10 mouse cellular contexts compared by ENCODE assay signal in the genomic region with DNA sequence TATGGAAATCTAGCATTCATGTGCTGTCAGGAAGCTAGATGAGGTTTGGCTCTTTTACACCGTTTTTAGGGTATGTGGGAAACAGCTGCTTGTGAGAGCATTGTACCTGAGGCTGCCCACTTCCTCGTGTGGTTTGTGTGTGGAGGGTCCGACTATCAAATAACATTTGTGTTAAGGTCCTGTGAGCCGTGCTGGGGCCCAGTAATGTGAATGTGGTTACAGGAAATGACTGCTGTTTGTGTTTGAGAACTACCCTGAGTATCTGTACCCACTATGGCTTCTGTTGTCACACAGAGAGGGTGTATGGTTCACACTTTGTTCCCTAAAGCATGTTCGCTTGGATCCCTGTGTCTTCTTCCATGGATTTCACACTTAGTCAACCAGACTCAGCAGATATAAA. TPM values are rescaled to one million over a fixed set of nuclear protein-coding genes. Genes with fewer than 3 reads are reported as not detected.
DNase-seq lines count a peak whose midpoint lies in the region; ATAC-seq and TF ChIP-seq lines count a peak whose summit lies in the region.
"Had no signal": no experiment of that assay in that cellular context is flagged by ENCODE, and none has a peak within 500 bp of the region (broad histone marks: within the 10 kb centered on the region; RNA-seq: fewer than 3 reads in every experiment).

No protein-coding gene starts in this region.

- no peaks in the 10 kb centered on the region for H3K36me3 ChIP-seq in heart, embryonic 14.5 days (ENCODE audit: control insufficient read depth, insufficient read depth, low read length)
- H3K36me3 ChIP-seq in heart, postnatal 0 days (replicated peaks; ENCODE audit: control insufficient read depth, insufficient read depth, low read length), result no peaks in the 10 kb centered on the region
- H3K36me3 ChIP-seq in forebrain, embryonic 15.5 days, result no peaks in the 10 kb centered on the region
- no peaks in the 10 kb centered on the region for H3K36me3 ChIP-seq in hindbrain, embryonic 12.5 days
- H3K36me3 ChIP-seq: forebrain, embryonic 10.5 days; hindbrain, embryonic 15.5 days had no signal

- H3K9me3 ChIP-seq in heart, embryonic 14.5 days (ENCODE audit: control insufficient read depth, low read length), result no peaks in the 10 kb centered on the region
- no peaks in the 10 kb centered on the region for H3K9me3 ChIP-seq in heart, postnatal 0 days (replicated peaks; ENCODE audit: control insufficient read depth, low read length)
- no peaks in the 10 kb centered on the region for H3K9me3 ChIP-seq in forebrain, embryonic 15.5 days
- H3K9me3 ChIP-seq in hindbrain, embryonic 12.5 days (replicated peaks), result no peaks in the 10 kb centered on the region
- H3K9me3 ChIP-seq: forebrain, embryonic 10.5 days; hindbrain, embryonic 15.5 days had no signal

- no peak for TF ChIP-seq EP300 in heart, postnatal 0 days (IDR thresholded peaks at IDR 0.05; ENCODE audit: low read depth)

- H3K27me3 ChIP-seq in heart, embryonic 14.5 days (ENCODE audit: control insufficient read depth, insufficient read depth, low read length), result no peaks in the 10 kb centered on the region
- no peaks in the 10 kb centered on the region for H3K27me3 ChIP-seq in heart, postnatal 0 days (ENCODE audit: control insufficient read depth, insufficient read depth, low read length)
- H3K27me3 ChIP-seq in forebrain, embryonic 15.5 days, result no peaks in the 10 kb centered on the region
- H3K27me3 ChIP-seq in hindbrain, embryonic 12.5 days, result no peaks in the 10 kb centered on the region
- H3K27me3 ChIP-seq: hindbrain, embryonic 15.5 days had no signal

- no peak overlapping the region; a peak in 1 of 4 replicates for H3K27ac ChIP-seq in heart, embryonic 14.5 days (replicated peaks in 1 of 2; ENCODE audit: control insufficient read depth in 1 of 2, insufficient read depth in 1 of 2, low read depth in 2 of 2, low read length in 2 of 2)
- H3K27ac ChIP-seq in heart, postnatal 0 days (ENCODE audit: low read depth), result peak overlapping the region; percentile 87
- H3K27ac ChIP-seq in forebrain, embryonic 15.5 days (replicated peaks), result no peak overlapping the region
- H3K27ac ChIP-seq in hindbrain, embryonic 12.5 days, result no peak overlapping the region
- H3K27ac ChIP-seq: forebrain, embryonic 10.5 days; hindbrain, embryonic 15.5 days had no signal

- DNase-seq in heart, postnatal 4 days, result no peak
- DNase-seq in heart, postnatal 0 days (ENCODE audit: low spot score), result no peak
- no peak for DNase-seq in cerebellum, postnatal 25 days

- ATAC-seq in heart, embryonic 14.5 days (ENCODE audit: insufficient number of reproducible peaks, insufficient read depth, low FRiP score, low read depth), result no peak
- ATAC-seq in CD4-positive, CD25-positive, alpha-beta regulatory T cell, adult 4 months, result peak; percentile 66
- ATAC-seq in heart, postnatal 0 days (ENCODE audit: insufficient read depth, low read depth), result no peak
- ATAC-seq in neutrophil, adult 5-6 weeks (ENCODE audit: extremely low read depth, insufficient number of reproducible peaks, low FRiP score, poor library complexity, severe bottlenecking), result peak; percentile 33; the same call in 1 of the 2 replicates
- ATAC-seq in forebrain, embryonic 15.5 days (replicated peaks), result no peak
- no peak for ATAC-seq in hindbrain, embryonic 12.5 days (ENCODE audit: low FRiP score)

- peaks cover 10 to 17% of the 10 kb centered on the region in 2 experiments for H3K4me1 ChIP-seq in heart, embryonic 14.5 days (ENCODE audit: control insufficient read depth in 2 of 2, insufficient read depth in 2 of 2, low read length in 2 of 2)
- H3K4me1 ChIP-seq in heart, postnatal 0 days (ENCODE audit: control insufficient read depth, insufficient read depth), result peaks cover 20% of the 10 kb centered on the region
- H3K4me1 ChIP-seq in forebrain, embryonic 15.5 days, result no peaks in the 10 kb centered on the region
- H3K4me1 ChIP-seq in hindbrain, embryonic 12.5 days, result peaks cover 4% of the 10 kb centered on the region; the same call in 1 of the 2 replicates
- H3K4me1 ChIP-seq: hindbrain, embryonic 15.5 days had no signal

- TF ChIP-seq CTCF in heart, postnatal 0 days (IDR thresholded peaks at IDR 0.05; ENCODE audit: low read depth), result no peak

- WGBS in heart, embryonic 14.5 days, result 57% methylated on average over 5 of the region's 5 CpGs
- 55% methylated on average over 5 of the region's 5 CpGs for WGBS in heart, postnatal 0 days
- 79% methylated on average over 5 of the region's 5 CpGs for WGBS in forebrain, embryonic 15.5 days
- WGBS in hindbrain, embryonic 12.5 days, result 73% methylated on average over 5 of the region's 5 CpGs

- H3K4me2 ChIP-seq in heart, embryonic 14.5 days (ENCODE audit: low read length), result peak overlapping the region; percentile 61
- H3K4me2 ChIP-seq in heart, postnatal 0 days (ENCODE audit: low read depth, low read length), result peak overlapping the region; percentile 79
- no peak overlapping the region for H3K4me2 ChIP-seq in forebrain, embryonic 15.5 days (replicated peaks)
- no peak overlapping the region for H3K4me2 ChIP-seq in hindbrain, embryonic 12.5 days (replicated peaks)

- peak overlapping the region; percentile 34 to 36; a peak in 2 of 4 replicates for H3K4me3 ChIP-seq in heart, embryonic 14.5 days (ENCODE audit: control insufficient read depth in 1 of 2, insufficient read depth in 1 of 2, low read depth in 1 of 2, low read length in 2 of 2)
- peak overlapping the region; percentile 54 for H3K4me3 ChIP-seq in heart, postnatal 0 days (ENCODE audit: low read depth, low read length)
- H3K4me3 ChIP-seq in forebrain, embryonic 15.5 days, result no peak overlapping the region
- H3K4me3 ChIP-seq in hindbrain, embryonic 12.5 days, result no peak overlapping the region

- no peak overlapping the region for H3K9ac ChIP-seq in heart, embryonic 14.5 days (ENCODE audit: low read length)
- peak overlapping the region; percentile 70 for H3K9ac ChIP-seq in heart, postnatal 0 days (replicated peaks; ENCODE audit: low read depth, low read length)
- no peak overlapping the region for H3K9ac ChIP-seq in forebrain, embryonic 15.5 days (replicated peaks)
- no peak overlapping the region for H3K9ac ChIP-seq in hindbrain, embryonic 12.5 days
- H3K9ac ChIP-seq: hindbrain, embryonic 15.5 days had no signal

RNA-seq across cellular contexts. Expression of a gene that starts 1.1 kb away (rescaled TPM):
- polyA plus RNA-seq in heart, embryonic 14.5 days (2014; fragmentation: Nextera tagmentation; extraction: Ambion mirVana), result 22.0 and 23.9 TPM in 2 replicates
- 10 to 100 TPM; 21.8 to 25.0 TPM for total RNA-seq in heart, postnatal 4 days (2021)
- polyA plus RNA-seq in CD4-positive, CD25-positive, alpha-beta regulatory T cell, adult 4 months (2017; shearing (Covaris generic)), result 10 to 100 TPM; 29.2 to 38.8 TPM
- total RNA-seq in heart, postnatal 0 days (2014; rRNA removed; ENCODE audit: low replicate concordance), result 46.1 and 66.6 TPM in 2 replicates
- polyA plus RNA-seq in heart, postnatal 0 days (2015; fragmentation: Nextera tagmentation; extraction: Ambion mirVana), result 23.4 and 30.8 TPM in 2 replicates
- 2.8 and 3.5 TPM in 2 replicates for total RNA-seq in neutrophil, adult 5-6 weeks (2017)
- polyA plus RNA-seq in forebrain, embryonic 15.5 days (2015; fragmentation: Nextera tagmentation; extraction: Ambion mirVana), result 1.1 and 1.6 TPM in 2 replicates
- 0.88 and 1.4 TPM in 2 replicates for polyA plus RNA-seq in hindbrain, embryonic 12.5 days (2016; fragmentation: Nextera tagmentation; extraction: Ambion mirVana)

RNA-seq across cellular contexts. Expression of a gene that starts 36.9 kb away (rescaled TPM):
- polyA plus RNA-seq in heart, embryonic 14.5 days (2014; fragmentation: Nextera tagmentation; extraction: Ambion mirVana), result 7.0 and 9.0 TPM in 2 replicates
- 1 to 10 TPM; 6.8 TPM for total RNA-seq in heart, postnatal 4 days (2021)
- 10 to 100 TPM; 21.9 to 23.4 TPM for polyA plus RNA-seq in CD4-positive, CD25-positive, alpha-beta regulatory T cell, adult 4 months (2017; shearing (Covaris generic))
- total RNA-seq in heart, postnatal 0 days (2014; rRNA removed; ENCODE audit: low replicate concordance), result 3.9 and 5.5 TPM in 2 replicates
- polyA plus RNA-seq in heart, postnatal 0 days (2015; fragmentation: Nextera tagmentation; extraction: Ambion mirVana), result 6.3 and 7.9 TPM in 2 replicates
- total RNA-seq in neutrophil, adult 5-6 weeks (2017), result 2.8 and 4.1 TPM in 2 replicates
- polyA plus RNA-seq in forebrain, embryonic 15.5 days (2015; fragmentation: Nextera tagmentation; extraction: Ambion mirVana), result 0.98 and 1.5 TPM in 2 replicates
- polyA plus RNA-seq in hindbrain, embryonic 12.5 days (2016; fragmentation: Nextera tagmentation; extraction: Ambion mirVana), result 1.5 and 1.8 TPM in 2 replicates

Comparison
In these comparisons a context has a peak if more than half of its experiments do, and no peak if none do; other contexts are left out.
1. ATAC-seq: peak in CD4-positive, CD25-positive, alpha-beta regulatory T cell, adult 4 months (single experiment) and neutrophil, adult 5-6 weeks (single experiment); none in heart, embryonic 14.5 days (single experiment), heart, postnatal 0 days (single experiment), forebrain, embryonic 15.5 days (single experiment) and hindbrain, embryonic 12.5 days (single experiment).
2. H3K4me2 ChIP-seq: peak in heart, embryonic 14.5 days (single experiment) and heart, postnatal 0 days (single experiment); none in forebrain, embryonic 15.5 days (single experiment) and hindbrain, embryonic 12.5 days (single experiment).
3. H3K4me3 ChIP-seq: peak in heart, embryonic 14.5 days (2 of 2) and heart, postnatal 0 days (single experiment); none in forebrain, embryonic 15.5 days (single experiment) and hindbrain, embryonic 12.5 days (single experiment).